Mouse (Mus musculus): ENCODE measurements around the gene Dppa1. TPM values are rescaled to one million over a fixed set of nuclear protein-coding genes. Genes with fewer than 3 reads are reported as not detected.

The Dppa1 gene
- not detected for polyA plus RNA-seq (2017; shearing (Covaris generic))

DNA sequence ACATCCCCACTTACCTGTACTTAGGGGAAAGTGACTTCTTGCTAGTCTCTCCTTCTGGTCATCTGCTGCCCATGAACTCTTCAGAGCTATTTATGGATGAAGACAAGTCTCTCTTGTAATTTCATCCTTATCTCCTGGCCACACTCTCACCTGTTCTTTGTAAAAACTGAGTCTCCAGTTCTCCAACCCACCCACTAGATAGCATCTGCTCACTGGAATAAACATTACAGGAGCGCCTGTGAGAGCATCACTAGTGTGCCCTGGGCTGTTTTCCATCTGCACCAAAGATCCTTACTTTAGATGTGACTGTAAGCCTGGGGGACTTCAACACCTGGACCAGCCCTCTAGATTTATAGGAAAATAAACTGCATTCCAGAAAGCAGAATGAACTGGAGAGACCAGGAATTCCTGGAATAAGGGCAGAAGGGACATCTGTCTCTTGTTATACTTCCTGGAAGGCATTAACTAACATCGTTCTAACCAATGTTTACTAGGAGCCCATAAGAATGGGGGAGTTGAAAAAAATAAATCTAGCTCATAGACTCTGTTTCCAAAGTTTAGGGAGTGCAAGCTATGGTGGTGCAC lies at the start of gene Dppa1:
Gene Dppa1, minus strand, starts transcription at position 51 of the 585 bp plus-strand sequence.

DNA sequence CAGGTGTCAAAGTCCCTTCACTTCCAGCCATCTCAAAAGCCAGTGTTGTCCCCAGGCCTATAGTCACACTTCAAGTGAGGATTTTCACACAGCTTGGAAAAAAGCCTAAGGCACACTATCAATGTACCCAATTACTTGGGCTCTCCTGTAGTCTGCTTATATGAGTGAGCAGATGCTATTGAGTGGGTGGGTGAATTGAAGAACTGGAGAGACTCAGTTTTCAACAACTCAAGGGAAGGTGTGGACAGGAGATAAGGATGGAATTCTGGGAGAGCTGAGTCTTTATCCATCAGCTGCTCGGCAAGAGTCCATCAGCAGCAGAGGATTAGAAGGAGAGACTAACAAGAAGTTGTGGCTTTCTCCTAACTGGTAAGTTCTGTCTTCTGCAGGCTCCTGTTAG lies 57.7 kb downstream of the Dppa1 start, which contains the start of gene BC053393:
Gene BC053393, plus strand, starts transcription at position 210 of the 400 bp plus-strand sequence.

Other genes with a start within 250 kb of the Dppa1 start
- gene Itk, start 239.7 kb downstream of the Dppa1 start, polyA plus RNA-seq (2017; shearing (Covaris generic)): 1,246 TPM
- gene Fam71b, start 232.7 kb downstream of the Dppa1 start, polyA plus RNA-seq (2017; shearing (Covaris generic)): 2.2 TPM
- gene Med7, start 192.3 kb downstream of the Dppa1 start, polyA plus RNA-seq (2017; shearing (Covaris generic)): 51.6 TPM
- gene Havcr2, start 174.3 kb downstream of the Dppa1 start, polyA plus RNA-seq (2017; shearing (Covaris generic)): not detected
- not detected for gene Gm12169, start 105.0 kb downstream of the Dppa1 start, polyA plus RNA-seq (2017; shearing (Covaris generic))
- not detected for gene BC053393, start 57.7 kb downstream of the Dppa1 start, polyA plus RNA-seq (2017; shearing (Covaris generic))
- not detected for gene Timd2, start 77.8 kb upstream of the Dppa1 start, polyA plus RNA-seq (2017; shearing (Covaris generic))
- not detected for gene Havcr1, start 105.8 kb upstream of the Dppa1 start, polyA plus RNA-seq (2017; shearing (Covaris generic))
- gene Timd4, start 181.5 kb upstream of the Dppa1 start, polyA plus RNA-seq (2017; shearing (Covaris generic)): not detected